Mouse (Mus musculus) hindbrain, embryonic 13.5 days (tissue): ENCODE measurements at regions not wholly inside any gene's neighbourhood (a gene's known extent, or its start where the extent isn't known, plus 50 kb on each side); places are given as distances from the start of the nearest gene placed in this dataset.

Experiments
- ATAC-seq: fragments of 200-750 bp; cut with Nextera tagmentation; 2 replicates; pipeline ENCODE4 v1.8.0; 2017; ENCODE audit warnings: moderate TSS enrichment; ENCODE audit not compliant: low FRiP score
- H3K27ac ChIP-seq: fragments of 300-500 bp; sonication (generic); 2 replicates; pipeline ENCODE4 v1.5.1; 2015; ENCODE audit warnings: inconsistent platforms, mild to moderate bottlenecking, moderate library complexity
- H3K27me3 ChIP-seq: fragments of 300-500 bp; sonication (generic); 2 replicates; pipeline ENCODE4 v1.6.1; 2015; ENCODE audit warnings: mild to moderate bottlenecking, inconsistent platforms
- H3K36me3 ChIP-seq: fragments of 300-500 bp; sonication (generic); 2 replicates; pipeline ENCODE4 v1.6.1; 2015; ENCODE audit warnings: mild to moderate bottlenecking, inconsistent platforms
- H3K4me1 ChIP-seq: fragments of 300-500 bp; sonication (generic); replicated peaks from 2 replicates; pipeline ENCODE4 v1.6.1; 2015; ENCODE audit warnings: inconsistent platforms
- H3K4me2 ChIP-seq: fragments of 300-500 bp; sonication (generic); 2 replicates; pipeline ENCODE4 v1.6.1; 2015; ENCODE audit warnings: inconsistent platforms, mild to moderate bottlenecking, moderate library complexity
- H3K4me3 ChIP-seq: fragments of 300-500 bp; sonication (generic); 2 replicates; pipeline ENCODE4 v1.5.1; 2015; ENCODE audit warnings: mild to moderate bottlenecking, inconsistent platforms
- H3K9ac ChIP-seq: fragments of 300-500 bp; sonication (generic); 2 replicates; pipeline ENCODE4 v1.6.1; 2015; ENCODE audit warnings: mild to moderate bottlenecking, inconsistent platforms
- H3K9me3 ChIP-seq: fragments of 300-500 bp; sonication (generic); 2 replicates; pipeline ENCODE4 v1.6.1; 2016; ENCODE audit warnings: inconsistent platforms
- WGBS: fragments of 180-500 bp; shearing (Covaris S2); methylation state at CpG from one replicate; pipeline ENCODE4 v1.1.7; 2015; 5-methylcytosine and 5-hydroxymethylcytosine counted together

DNA sequence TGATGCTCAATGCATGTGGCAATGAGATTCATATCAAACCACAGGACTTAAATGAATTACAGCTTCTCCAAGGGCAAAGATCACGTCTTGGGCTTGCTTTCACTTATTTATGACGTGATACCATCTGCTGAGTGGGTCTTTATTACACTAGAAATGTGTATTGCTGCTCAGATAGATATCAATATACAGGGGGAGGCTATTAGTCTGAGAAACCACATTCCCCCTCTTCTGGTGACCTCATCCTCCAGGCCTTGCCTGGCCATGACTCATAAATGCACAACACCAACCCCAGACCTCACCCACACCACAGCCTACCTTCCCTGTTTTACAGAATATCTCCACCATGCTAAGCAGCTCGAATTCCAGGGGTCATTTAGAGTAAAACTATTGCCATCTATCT, 580.6 kb upstream of the Clint1 start:
- Histone ChIP-seq H3K27ac (no peak overlapping the region), H3K9me3 (no peaks in the 10 kb centered on the region), H3K9ac (no peak overlapping the region), H3K36me3 (no peaks in the 10 kb centered on the region), H3K4me3 (no peak overlapping the region), H3K27me3 (no peaks in the 10 kb centered on the region), H3K4me1 (peaks cover 10% of the 10 kb centered on the region), H3K4me2 (no peak overlapping the region)
- no peak for ATAC-seq
- 56% methylated on average over 3 of the region's 3 CpGs for WGBS

DNA sequence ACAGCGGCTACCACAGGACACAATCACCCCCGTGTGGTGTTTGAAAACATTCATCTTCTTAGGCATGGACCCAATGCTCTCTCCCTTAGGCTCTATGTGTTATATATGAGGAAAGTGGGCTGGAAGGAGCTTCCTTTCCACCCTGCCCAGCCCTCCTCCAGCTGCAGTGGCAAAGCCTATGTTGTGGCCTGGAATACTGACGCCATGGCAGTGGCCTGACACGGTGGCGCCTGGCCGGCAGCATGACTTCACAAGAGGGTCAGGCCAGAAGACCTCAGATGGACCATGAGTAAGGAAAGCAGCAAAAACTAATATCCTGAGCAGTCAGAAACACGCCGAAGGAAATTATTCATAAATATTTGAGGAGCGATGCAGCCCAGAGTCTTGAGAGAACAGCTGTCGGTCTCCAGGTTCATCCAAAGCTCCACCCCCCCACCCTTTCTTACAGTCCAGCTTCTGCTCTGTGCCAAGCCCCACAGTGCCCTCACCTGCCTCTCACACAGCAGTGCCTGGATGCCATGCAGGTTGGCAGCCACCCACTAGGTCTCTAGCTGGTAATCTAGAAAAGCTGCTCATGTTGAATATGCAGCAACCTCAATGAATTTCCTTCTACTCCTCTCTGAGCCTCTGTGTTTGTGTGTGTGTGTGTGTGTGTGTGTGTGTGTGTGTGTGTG, 577.3 kb upstream of the Clint1 start:
- Histone ChIP-seq H3K27ac (peak overlapping the region; percentile 48; the same call in 1 of the 2 replicates), H3K9me3 (no peaks in the 10 kb centered on the region), H3K4me1 (peaks cover 10% of the 10 kb centered on the region), H3K36me3 (no peaks in the 10 kb centered on the region), H3K27me3 (no peaks in the 10 kb centered on the region), H3K4me2 (no peak overlapping the region), H3K4me3 (no peak overlapping the region), H3K9ac (no peak overlapping the region)
- ATAC-seq, result peak; percentile 71; the same call in 1 of the 2 replicates
- 81% methylated on average over 10 of the region's 10 CpGs for WGBS

DNA sequence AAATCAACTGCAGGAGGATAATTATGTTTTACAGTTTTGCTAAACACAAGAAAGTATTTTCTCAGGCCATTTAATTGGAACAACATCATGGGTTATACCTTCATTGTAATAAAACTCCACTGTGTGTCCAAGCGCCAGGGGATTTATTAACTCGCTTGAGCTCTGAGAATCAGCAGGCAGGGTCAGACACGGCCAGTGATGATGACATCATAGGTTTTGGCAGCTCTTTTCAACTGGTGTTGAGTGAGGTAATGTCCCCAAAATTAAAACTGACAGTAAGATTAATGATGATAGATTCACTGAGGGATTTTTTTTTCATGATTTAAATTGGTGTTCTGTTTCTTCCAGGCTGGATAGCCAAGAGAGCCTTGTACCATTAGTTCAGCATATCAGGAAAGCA, 576.7 kb upstream of the Clint1 start:
- H3K9ac ChIP-seq, result no peak overlapping the region
- H3K36me3 ChIP-seq, result no peaks in the 10 kb centered on the region
- H3K27ac ChIP-seq, result no peak overlapping the region
- H3K4me1 ChIP-seq, result peaks cover 10% of the 10 kb centered on the region
- H3K4me2 ChIP-seq, result no peak overlapping the region
- H3K4me3 ChIP-seq, result no peak overlapping the region
- 53% methylated on average over 3 of the region's 3 CpGs for WGBS
- ATAC-seq, result no peak
- H3K27me3 ChIP-seq, result no peaks in the 10 kb centered on the region
- no peaks in the 10 kb centered on the region for H3K9me3 ChIP-seq

DNA sequence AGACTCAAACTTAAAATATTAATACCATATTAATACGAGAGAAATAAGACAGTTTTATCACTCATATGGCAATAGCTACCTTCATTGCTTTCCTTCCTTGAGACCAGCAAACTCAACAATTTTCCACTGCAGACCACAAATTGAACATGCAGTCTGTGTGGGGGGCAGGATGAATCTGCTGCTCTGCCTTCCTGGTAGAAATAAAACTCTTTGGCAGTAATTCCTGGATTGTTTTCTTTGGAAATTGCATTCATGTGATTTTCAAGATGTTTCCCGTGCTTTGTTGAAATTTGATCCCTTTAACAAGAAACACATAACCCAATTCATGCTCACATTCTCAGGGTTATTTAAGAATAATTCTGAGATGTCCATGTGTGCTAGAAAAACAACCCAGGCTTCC, 555.1 kb upstream of the Clint1 start:
- no peak overlapping the region for H3K4me2 ChIP-seq
- no peak overlapping the region for H3K27ac ChIP-seq
- H3K27me3 ChIP-seq, result no peaks in the 10 kb centered on the region
- no peaks in the 10 kb centered on the region for H3K4me1 ChIP-seq
- H3K9me3 ChIP-seq, result no peaks in the 10 kb centered on the region
- H3K4me3 ChIP-seq, result no peak overlapping the region
- H3K36me3 ChIP-seq, result no peaks in the 10 kb centered on the region
- no peak overlapping the region for H3K9ac ChIP-seq
- WGBS, result 84% methylated on average over 2 of the region's 2 CpGs
- no peak for ATAC-seq

DNA sequence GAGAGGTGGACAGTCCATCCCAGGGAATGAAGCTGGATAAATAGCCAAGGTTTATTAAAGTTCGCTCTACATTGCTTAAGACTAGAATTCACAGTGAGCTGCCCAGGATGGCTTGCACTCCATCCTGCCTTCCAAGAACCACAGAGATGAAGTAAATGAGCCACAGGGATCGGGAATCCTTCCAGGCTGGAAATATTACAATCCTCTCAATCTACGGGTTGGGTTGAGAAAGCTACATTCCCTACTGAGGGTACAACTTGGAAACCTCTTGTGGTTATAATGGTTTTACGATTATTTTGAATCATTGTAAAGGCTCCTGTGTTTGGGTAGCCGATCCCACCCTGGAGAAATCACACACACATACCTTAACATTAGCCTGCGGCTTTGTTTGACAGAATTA, 539.9 kb upstream of the Clint1 start:
- 91% methylated on average over 6 of the region's 6 CpGs for WGBS
- no peak overlapping the region for H3K9ac ChIP-seq
- H3K27ac ChIP-seq, result no peak overlapping the region
- no peak overlapping the region for H3K4me3 ChIP-seq
- H3K4me1 ChIP-seq, result no peaks in the 10 kb centered on the region
- no peak for ATAC-seq
- no peaks in the 10 kb centered on the region for H3K36me3 ChIP-seq
- no peaks in the 10 kb centered on the region for H3K27me3 ChIP-seq
- no peak overlapping the region for H3K4me2 ChIP-seq
- H3K9me3 ChIP-seq, result no peaks in the 10 kb centered on the region

DNA sequence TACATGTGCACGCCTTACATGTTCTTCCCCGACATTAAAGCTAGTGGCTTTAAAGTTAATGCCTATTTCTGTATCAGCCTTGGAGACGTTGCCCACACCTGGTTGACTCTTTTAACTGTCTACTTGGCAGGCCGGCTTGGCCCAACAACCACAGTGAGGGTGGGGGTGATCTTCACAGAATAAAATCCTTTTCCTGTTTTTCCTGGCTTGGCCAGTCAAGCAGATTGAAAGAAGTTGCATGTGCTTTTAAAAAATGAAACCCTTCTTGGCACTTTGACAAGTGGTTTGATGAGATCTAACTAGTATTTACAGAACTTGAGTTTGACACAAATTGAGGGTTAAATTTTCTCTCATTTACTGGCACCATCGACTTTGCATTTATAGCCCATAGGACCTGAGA, 528.1 kb upstream of the Clint1 start:
- no peak overlapping the region for H3K4me3 ChIP-seq
- no peak overlapping the region for H3K9ac ChIP-seq
- no peaks in the 10 kb centered on the region for H3K36me3 ChIP-seq
- H3K27me3 ChIP-seq, result no peaks in the 10 kb centered on the region
- WGBS, result 90% methylated on average over 5 of the region's 5 CpGs
- ATAC-seq, result no peak
- no peak overlapping the region for H3K27ac ChIP-seq
- no peaks in the 10 kb centered on the region for H3K9me3 ChIP-seq
- H3K4me2 ChIP-seq, result no peak overlapping the region
- no peaks in the 10 kb centered on the region for H3K4me1 ChIP-seq

DNA sequence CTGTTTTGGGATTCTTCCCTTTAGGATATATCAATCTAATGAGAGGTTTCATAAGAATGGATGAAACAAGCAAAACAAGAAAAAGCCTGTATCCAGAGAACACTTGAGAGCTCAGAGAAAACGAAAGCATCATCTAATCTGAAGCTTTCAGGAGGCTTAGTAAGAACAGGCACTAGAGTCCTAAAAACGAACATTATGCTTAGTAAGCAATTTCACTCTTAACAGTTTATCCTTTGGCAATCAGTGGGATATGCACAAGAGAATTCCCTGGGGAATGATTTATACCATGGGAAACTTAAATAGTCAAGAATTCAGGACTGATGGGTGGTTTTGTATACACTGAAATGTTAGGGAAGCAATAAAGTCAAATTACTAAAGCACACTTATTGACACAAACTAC, 521.5 kb upstream of the Clint1 start:
- Histone ChIP-seq H3K4me3 (no peak overlapping the region), H3K4me1 (peaks cover 7% of the 10 kb centered on the region; the same call in 1 of the 2 replicates), H3K36me3 (no peaks in the 10 kb centered on the region), H3K9ac (no peak overlapping the region), H3K27me3 (no peaks in the 10 kb centered on the region), H3K9me3 (no peaks in the 10 kb centered on the region), H3K27ac (no peak overlapping the region), H3K4me2 (no peak overlapping the region)
- WGBS, result 86% methylated on average over 2 of the region's 2 CpGs
- no peak for ATAC-seq

DNA sequence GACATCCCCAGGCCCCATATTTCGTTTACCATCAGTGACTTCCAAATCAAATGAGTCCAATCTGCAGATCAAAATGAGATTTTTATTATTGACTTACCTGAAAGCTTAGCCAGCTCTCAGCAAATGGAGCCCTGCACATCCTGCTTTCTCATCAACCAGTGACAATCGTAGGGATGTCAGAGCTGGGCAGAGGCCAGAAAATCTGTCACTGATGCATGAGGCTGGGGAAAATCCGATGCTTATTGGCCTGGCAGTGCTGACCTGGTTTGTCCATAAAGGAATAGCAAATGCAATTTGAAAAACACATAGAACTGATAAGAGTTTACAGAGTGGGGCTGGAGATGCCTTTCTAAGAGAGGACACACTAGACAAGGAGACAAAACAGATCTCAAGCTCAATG, 518.1 kb upstream of the Clint1 start:
- Histone ChIP-seq H3K4me2 (no peak overlapping the region), H3K9ac (no peak overlapping the region), H3K27ac (no peak overlapping the region), H3K36me3 (no peaks in the 10 kb centered on the region), H3K4me1 (peaks cover 7% of the 10 kb centered on the region; the same call in 1 of the 2 replicates), H3K9me3 (no peaks in the 10 kb centered on the region), H3K4me3 (no peak overlapping the region), H3K27me3 (no peaks in the 10 kb centered on the region)
- ATAC-seq, result no peak
- 72% methylated on average over 3 of the region's 3 CpGs for WGBS

DNA sequence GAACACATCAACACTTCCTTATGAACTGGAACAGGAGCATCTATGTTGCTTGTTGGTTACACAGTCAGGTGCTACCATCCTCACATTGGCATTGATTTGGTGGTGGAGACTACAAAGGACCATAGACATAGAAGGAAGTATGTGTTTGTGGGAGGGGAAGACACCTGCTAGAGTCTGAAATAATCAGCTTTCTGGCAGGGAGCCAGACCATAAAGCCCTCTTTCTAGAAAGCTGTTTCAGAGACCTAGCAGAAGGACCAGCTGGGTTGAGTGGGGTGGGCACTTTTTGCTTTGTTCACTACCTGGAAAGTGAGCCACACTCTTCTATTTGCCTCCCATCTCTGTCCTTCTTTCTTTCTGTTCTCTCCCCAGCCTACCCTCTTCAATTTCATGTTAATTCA, 502.5 kb upstream of the Clint1 start:
- no peak for ATAC-seq
- H3K9ac ChIP-seq, result no peak overlapping the region
- H3K9me3 ChIP-seq, result no peaks in the 10 kb centered on the region
- no peaks in the 10 kb centered on the region for H3K36me3 ChIP-seq
- no peak overlapping the region for H3K4me2 ChIP-seq
- H3K4me1 ChIP-seq, result peaks cover 9% of the 10 kb centered on the region; the same call in 1 of the 2 replicates
- H3K27ac ChIP-seq, result no peak overlapping the region
- H3K4me3 ChIP-seq, result no peak overlapping the region
- H3K27me3 ChIP-seq, result no peaks in the 10 kb centered on the region

DNA sequence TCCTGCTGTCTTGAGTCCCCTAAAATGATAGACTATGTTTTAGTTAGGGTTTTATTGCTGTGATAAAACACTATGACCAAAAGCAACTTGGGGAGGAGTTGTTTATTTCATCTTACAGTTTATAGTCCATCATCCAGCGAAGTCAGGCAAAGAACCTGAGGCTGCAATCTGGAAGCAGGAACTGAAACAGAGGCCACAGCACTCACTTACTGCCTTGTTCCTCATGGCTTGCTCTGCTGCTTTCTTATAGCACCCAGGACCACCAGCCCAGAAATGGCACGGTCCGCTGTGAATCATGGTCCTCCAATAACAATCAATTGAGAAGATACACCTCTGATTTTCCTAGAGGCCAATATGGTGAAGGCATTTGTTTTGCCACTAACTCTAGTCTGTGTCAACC, 486.5 kb upstream of the Clint1 start:
- Histone ChIP-seq H3K4me1 (no peaks in the 10 kb centered on the region), H3K9ac (no peak overlapping the region), H3K4me3 (no peak overlapping the region), H3K27ac (no peak overlapping the region), H3K27me3 (no peaks in the 10 kb centered on the region), H3K9me3 (no peaks in the 10 kb centered on the region), H3K4me2 (no peak overlapping the region), H3K36me3 (no peaks in the 10 kb centered on the region)
- WGBS, result 93% methylated on average over 3 of the region's 3 CpGs
- no peak for ATAC-seq

DNA sequence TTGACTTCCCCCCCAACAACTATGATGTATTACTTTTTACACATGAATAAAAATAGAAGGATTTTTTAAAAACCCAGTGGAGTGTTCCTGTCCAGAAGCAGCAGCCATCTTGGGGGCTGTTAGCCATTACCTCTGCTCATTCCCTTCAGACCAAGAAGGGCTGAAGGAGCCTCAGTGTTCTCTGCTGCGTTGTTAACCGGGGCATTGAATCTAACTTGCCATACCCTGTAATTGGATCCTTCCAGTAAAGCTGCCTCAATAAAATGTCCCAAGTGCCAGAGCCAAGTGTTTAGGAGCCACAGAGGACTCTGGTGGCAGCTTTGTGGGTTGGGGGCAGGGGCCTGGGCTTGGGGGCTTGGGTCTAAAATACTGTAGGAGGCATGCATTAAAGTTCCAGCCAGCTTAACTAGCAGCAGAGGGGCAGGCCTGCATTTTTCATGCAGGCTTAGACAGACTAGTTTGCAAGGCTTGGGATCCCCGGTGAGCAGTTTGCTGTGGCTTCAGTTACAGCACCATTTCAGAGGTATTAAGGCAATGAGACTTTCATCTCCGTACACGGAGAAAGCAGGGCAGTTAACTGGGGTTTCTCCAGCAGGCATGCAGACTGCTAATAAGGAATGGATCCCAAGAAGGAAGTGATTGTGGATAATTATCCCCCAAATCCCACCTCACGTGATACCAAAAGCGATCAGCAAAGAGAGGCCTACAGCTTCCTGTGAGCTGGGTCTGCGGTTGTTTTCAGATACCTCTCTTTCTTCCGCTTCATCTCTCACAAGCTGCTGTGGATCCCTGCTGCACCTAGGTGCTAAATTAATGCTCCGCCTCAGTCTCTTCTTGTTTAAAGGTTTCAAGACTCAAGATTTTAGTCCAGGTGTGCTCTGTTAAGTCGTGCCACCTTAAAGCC, 462.4 kb upstream of the Clint1 start:
- Histone ChIP-seq H3K9me3 (no peaks in the 10 kb centered on the region), H3K36me3 (no peaks in the 10 kb centered on the region), H3K27me3 (no peaks in the 10 kb centered on the region), H3K4me1 (no peaks in the 10 kb centered on the region), H3K9ac (no peak overlapping the region), H3K4me2 (no peak overlapping the region), H3K27ac (peak overlapping the region; percentile 71), H3K4me3 (no peak overlapping the region)
- no peak for ATAC-seq
- WGBS, result 66% methylated on average over 11 of the region's 11 CpGs

DNA sequence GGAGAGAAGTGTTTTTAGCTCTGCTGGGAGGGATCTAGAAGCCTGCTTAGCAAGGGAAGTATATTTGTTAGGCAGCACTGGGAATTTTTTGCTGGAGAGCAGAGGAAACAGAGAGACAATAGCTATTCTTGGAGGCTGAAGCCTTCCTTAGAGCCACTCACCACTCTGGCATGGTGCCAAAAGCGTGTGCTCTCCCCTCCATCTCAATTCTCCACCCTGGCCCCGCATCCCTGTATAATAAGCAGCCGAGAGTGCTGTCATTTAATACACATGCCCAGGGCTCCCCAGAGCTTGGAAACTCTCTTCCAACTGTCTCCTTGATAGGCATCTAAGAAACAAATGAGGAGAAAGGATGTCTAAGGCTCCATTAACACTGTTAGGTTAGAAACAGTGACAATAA, 455.8 kb upstream of the Clint1 start:
- ATAC-seq, result peak; percentile 84
- Histone ChIP-seq H3K27ac (peak overlapping the region; percentile 66), H3K4me2 (no peak overlapping the region), H3K9me3 (no peaks in the 10 kb centered on the region), H3K27me3 (no peaks in the 10 kb centered on the region), H3K36me3 (no peaks in the 10 kb centered on the region), H3K4me3 (no peak overlapping the region), H3K9ac (no peak overlapping the region), H3K4me1 (peaks cover 25% of the 10 kb centered on the region)
- WGBS, result 28% methylated on average over 3 of the region's 3 CpGs

DNA sequence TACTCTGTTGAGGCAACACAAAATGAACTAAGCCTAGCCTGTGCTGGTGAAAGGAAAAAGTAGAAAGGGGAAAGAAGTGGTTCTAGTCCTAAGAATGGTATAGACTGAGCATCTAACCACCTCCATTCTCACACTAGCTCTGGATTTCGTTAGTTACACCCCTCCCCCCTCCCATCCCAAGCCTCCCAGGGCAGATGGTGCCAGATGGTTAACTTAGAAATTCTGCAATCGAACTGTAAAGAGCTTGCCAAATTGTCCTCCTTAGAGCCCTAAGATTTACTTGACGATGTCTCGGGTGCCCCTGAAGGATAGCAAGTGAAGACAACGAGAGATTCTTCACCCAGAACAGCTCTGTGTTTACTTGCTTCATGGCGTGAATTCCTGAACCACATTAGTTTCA, 453.7 kb upstream of the Clint1 start:
- no peak overlapping the region for H3K27ac ChIP-seq
- H3K4me3 ChIP-seq, result no peak overlapping the region
- no peaks in the 10 kb centered on the region for H3K27me3 ChIP-seq
- no peak overlapping the region for H3K4me2 ChIP-seq
- no peaks in the 10 kb centered on the region for H3K9me3 ChIP-seq
- no peaks in the 10 kb centered on the region for H3K36me3 ChIP-seq
- no peak overlapping the region for H3K9ac ChIP-seq
- peaks cover 25% of the 10 kb centered on the region for H3K4me1 ChIP-seq
- WGBS, result 51% methylated on average over 6 of the region's 6 CpGs
- ATAC-seq, result no peak
